Mouse (Mus musculus) hematopoietic stem cell, adult 5-6 weeks (primary cell): Measurements from ENCODE around the gene Flnb. TPM values are rescaled to one million over a fixed set of nuclear protein-coding genes. Genes with fewer than 3 reads are reported as not detected.

Source experiments
- ATAC-seq, 2 experiments: fragments of 125-278 bp in 1 of 2; replicated peaks in 1 of 2; 2 replicates each; pipeline ENCODE4 v1.8.0; 2016 to 2017; ENCODE audit warnings: inconsistent platforms in 2 of 2, mild to moderate bottlenecking in 2 of 2, moderate number of reproducible peaks in 2 of 2, low read depth in 1 of 2, moderate TSS enrichment in 1 of 2; ENCODE audit not compliant: low FRiP score in 2 of 2, poor library complexity in 2 of 2, severe bottlenecking in 2 of 2, insufficient read depth in 1 of 2, low TSS enrichment in 1 of 2
- total RNA-seq: library from RNA; stranded (forward); fragments of 172-1452, 232-1000 nt; gene quantifications from 2 replicates; pipeline ENCODE4 v1.2.3, GENCODE M21; 2017

The Flnb gene
- total RNA-seq, 1 experiment from 2014 or later: 15.1 TPM

DNA sequence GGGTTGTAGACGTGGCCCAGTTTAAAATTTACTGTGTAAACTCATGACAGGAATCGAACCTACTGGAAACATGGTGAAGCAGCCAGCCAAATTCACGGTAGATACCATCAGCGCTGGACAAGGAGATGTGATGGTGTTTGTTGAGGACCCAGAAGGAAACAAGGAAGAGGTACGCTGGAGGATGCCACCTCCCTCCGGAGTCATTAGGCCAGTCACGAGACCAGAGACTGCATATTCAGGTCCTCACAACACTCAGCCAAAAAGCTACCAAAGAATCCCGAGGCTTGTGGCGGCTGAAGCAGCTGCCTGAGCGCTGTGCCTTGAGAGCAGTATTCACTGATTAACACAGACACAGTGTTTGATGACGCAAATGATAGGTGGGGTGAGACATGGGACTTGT lies 63.8 kb downstream of the Flnb start:
- no peak for ATAC-seq

DNA sequence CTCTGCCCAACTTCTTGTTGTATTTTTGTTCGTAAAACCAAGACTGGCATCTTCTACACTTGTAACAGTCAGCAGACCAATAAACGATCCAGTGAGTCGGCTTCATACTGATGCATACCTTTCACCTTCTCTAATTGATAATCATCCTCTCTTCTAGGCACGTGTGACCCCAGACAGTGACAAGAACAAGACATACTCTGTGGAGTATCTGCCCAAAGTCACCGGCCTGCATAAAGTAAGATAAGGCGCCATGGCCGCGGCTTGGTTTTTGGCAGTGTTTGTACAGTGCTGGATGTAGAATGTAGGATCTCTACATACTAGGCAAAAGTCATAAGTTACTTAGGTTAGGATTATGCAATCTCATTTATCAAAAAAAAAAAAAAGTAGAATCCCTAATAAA lies 64.3 kb downstream of the Flnb start:
- ATAC-seq: no peak

DNA sequence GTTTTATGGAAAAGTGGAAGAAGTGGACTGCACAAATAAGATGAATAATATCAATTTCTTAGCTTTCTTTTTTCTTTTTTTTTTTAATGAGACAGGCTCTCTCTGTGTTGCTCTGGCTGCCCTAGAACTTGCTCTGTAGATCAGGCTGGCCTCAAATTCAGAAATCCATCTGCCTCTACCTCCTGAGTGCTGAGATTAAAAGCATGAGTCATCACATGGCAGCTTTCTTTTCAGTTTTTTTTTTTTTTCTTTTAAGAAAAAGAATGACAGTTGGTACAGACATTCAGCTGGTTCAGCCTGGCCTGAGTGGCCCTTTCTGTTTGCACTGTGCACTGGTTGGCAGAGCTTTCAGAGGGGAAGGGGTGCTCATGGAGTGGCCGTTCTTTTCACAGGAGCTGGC lies 66.4 kb downstream of the Flnb start:
- no peak for ATAC-seq

DNA sequence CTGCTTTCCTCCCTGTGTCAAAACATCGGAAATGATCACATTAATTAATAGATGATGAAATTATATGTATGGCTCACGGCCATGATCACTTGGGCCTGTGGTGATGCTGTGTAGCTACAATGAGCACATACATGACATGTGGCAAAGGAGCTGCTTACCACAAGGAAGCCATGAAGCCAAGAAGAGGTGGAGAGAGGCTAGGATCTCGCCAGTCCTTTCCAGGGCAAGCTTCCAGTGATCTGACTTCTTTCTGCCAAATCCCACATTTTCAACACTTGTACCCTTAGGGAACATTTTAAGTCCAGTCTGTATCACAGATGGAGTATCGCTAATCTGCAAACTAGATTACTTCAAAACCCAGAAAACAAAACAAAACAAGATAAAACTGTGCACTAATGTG lies 67.1 kb downstream of the Flnb start:
- ATAC-seq: no peak

DNA sequence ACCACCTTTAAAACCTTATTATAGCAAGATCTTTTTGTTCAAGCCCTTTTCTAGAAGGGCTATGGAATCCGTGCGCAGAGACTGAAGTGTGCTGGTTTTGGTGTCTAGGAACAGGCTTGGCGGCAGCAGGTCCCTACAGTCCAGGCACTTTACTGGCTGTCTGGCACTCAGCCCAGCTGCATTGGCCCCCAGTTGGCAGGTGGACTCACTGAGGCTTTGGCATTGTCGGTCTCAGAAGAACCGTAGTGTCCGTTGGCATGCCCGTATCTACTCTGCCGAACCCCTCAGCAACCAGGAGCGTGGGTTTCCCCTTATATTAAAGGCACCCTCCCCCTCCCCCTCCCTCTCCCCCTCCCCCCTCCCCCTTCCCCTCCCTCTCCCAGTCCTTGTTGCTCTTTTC lies 67.8 kb downstream of the Flnb start:
- no peak for ATAC-seq

DNA sequence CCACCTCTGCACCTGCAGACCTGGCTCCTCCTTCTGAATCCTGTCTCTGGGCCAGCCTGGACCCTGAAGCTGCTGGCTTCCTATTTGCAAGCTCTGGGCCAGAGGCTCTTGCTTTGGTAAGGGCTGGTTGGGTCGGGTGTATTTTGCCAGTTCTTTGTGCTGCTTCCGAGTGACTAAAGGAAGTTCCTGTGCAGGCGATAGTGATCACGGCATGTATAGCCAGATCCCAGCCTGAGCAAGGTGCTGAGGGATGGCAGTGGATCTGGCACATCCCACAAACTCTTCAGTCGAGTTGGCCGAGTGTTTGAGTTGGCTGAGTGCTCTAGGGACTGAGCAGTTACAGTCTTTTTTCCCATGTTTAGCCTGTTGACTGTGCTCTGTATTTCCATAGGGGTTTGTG lies 68.3 kb downstream of the Flnb start:
- ATAC-seq: no peak

DNA sequence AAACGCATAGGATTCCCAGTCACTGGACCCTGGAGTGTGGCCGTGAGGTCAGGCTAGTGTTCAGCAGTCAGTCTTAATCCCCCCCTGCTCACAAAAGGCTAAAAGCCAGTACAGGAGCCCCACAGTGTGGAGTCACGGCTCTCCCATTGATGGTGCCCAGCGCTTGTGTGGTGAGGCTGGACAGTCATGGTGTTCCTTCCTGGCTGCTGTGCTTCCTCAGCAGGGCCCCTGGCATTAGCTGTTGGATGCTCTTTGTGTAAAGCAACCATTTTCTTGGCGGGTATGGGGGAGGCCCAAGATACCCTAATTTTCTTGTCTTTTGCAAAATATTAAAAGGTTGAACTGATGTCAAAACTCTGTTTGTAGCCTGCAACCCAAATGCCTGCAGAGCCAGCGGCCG lies 69.4 kb downstream of the Flnb start:
- no peak for ATAC-seq

DNA sequence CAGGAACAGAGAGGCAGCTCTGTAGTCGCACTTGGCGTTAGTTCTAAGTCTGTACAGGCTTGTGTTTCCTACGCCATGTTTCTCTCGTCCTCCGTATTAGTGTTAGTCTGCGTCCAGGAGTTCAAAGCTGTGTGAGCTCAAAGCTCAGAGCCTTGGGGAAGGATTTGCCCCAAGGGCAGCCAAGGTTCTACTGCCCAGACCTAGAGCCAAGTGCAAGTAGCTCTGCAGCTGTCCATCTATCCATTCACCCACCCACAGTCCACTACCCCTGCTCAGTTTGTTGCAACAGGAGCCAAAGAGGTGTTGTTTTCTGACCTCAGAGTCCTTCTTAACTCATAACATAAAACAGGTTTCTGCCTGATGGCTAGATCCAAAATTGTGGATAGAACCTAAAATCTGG lies 70.5 kb downstream of the Flnb start:
- no peak for ATAC-seq

DNA sequence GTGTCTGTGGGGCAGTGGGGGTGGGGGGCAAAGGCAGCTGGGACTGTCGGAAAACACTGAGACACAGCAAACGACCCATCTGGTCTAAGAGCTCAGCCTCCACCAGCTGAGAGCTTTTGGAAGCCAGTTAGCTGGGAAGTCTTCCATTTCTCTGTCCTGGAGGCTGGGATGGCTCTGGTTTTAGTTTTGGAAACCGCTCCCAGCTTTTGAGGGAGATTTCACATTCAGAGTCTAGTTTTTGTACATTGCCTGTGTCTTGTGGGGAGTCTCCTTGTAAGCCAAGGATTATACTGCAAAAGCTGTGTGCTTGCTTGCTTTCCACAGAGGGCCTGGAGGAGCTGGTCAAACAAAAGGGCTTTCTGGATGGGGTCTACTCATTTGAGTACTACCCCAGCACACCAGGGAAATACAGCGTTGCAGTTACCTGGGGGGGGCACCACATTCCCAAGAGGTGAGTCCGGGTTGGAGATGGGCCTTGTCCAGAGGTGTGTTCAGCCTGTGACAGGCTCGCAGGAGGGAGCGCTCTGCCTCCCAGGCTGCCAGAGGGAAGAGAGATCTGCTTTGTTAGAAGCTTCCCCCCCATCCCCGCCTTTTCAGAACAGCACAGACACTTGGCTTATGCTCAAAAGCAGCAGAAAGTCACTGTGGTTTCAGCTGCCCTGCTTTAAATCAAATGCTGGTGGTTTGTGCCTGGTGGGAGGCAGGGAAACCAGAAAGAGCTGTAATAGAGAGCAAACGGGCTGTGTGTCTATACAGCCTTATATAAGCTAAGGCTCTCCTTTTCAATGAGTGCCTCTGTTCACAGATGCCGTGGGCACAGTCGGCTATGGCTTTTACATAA lies 71.3 kb downstream of the Flnb start:
- ATAC-seq: peak; percentile 86 to 91

DNA sequence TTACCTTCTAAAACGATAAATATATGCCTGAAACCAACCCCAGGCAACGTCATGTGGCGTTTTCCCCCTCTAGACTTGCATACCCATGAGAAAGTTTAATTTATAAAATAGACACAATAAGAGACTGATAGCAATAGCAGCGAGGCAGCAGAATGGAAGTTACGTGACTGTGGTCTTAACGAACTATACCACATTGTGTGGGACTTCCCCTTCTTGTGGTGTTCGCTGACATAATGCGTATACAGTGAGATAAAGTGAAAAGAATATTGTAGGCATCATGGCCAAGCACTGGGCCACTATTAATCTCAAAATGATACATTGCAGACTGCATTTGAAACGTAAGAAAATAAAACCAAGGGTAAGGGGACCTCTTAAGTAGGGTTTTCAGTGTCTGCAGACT lies 72.1 kb downstream of the Flnb start:
- peak; percentile 91 to 92 for ATAC-seq

DNA sequence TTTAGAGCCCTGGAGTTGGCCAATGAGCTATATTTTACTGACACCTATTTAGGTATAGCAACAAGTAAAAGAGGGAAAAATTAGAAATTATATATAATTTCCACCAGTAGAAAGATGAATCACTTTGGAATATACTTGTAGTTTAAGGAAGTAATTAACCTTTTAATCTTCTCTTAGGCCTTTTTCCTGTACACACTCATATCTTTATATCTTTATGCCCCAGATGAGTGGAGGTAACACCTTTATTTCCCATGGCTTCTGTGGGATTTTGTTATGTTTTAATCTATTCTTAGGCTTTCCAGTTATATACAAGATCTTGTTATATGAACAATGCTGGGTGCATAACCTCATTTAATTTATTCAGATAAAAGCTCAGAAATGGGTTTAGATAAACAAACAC lies 73.6 kb downstream of the Flnb start:
- ATAC-seq: no peak

DNA sequence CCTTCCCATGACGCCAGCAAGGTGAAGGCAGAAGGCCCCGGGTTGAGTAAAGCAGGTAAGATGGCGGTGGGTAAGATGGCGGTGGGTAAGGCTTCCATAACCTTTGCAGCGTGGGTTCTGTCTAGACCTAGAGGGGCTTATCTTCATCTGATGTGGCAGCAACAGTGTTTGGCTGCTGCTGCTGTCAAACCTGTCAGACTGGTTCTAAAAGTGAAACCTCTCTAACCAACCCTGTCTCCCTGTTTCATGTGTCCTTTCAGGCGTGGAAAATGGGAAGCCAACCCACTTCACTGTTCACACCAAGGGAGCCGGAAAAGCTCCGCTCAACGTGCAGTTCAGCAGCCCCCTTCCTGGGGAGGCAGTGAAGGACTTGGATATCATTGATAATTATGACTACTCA lies 78.4 kb downstream of the Flnb start:
- ATAC-seq: no peak

DNA sequence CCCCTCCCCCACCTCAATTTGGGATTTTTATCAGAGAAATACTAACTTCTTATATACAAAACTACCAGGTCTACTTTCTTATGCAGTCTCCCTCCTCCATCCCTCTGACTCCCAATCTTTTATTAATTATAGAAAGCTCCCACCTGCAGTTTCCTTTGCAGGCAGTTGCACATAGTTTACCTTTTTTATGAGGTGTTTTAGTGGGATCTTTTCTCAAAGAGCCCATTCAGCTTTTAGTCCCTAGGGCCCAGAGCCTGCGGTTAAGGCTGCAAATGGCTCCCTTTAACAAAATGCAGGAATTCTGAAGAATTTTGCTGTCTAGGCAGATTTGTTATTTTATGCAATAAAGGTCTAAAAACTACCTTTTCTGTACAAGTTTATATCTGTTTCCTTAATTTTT lies 78.9 kb downstream of the Flnb start:
- no peak for ATAC-seq

DNA sequence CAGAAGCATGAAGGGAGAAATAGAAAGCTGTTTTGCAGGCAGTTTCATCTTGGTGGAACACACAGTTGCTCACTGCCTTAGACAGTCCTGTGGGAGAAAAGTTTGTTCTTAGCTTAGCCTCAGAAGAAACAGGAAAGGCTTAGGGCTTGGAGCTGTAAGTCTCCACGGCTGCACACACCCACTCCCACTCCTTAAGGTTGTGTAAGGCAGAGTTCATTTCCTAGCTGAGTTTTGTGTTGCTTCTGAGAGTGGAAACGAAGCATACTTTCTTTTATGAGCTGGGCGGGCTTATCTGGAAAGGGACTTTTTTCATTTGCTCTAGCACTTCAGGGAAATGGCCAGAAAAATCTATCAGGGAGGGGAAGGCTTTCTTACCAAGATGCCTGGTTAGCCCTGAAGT lies 82.2 kb downstream of the Flnb start:
- no peak for ATAC-seq

DNA sequence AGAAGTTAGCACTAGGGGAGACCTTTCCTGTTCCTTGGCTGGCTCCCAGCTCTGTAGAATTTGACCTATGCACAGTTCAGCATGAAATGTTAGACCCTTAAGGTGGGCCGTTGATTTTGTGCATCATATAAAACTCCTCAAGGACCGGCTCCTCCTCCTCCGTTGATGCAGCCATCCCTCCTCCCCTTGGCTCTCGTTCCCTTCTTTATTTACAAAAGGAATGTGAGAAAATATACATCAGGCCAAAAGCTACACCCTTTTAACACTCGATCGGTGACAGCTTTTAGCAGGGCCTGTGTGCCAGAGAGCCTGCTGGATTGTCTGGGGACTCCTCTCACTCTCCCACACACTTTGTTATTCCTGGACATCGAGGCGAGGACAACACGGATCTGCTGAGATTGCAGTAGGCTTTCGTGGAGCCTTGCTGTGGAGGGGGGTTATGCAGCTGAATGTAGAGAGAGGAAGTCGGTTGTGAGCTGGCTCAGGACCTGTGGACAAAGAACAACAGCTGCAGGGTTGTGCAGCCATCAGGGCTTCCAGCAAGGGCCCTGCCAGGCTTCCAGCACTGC lies 82.8 kb downstream of the Flnb start:
- no peak; a peak in 1 of 4 replicates for ATAC-seq

DNA sequence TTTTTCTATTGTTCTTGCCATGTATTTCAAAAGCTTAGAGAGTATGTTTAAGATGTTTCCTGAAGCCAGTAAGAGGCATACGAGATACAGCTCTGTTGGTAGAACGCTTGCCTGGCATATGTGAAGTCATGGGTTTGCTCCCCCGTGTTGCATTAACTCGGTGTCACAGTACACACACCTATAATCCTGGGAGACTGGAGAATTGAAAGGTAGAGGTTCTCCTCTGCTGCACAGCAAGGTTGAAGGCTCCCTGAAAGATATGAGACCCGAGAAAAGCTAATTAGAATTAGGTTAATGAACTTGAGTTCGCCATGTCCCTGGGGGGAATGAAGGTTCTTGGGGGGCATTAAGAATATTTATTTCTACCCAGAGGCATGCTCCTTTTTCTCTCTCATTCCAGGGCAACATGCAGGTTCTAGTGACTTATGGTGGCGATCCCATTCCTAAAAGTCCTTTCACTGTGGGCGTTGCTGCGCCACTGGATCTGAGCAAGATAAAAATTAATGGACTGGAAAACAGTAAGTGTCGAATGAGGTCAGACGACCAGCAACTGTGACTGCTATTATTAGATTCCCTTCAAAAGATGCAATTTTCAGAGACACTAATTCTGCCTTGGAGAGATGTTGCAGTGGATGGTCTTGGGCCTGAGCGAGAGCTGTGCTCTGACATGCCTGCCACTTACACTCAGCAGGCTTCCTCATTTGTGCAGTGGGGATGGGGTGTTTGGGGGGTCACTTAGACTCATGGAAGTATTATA lies 83.9 kb downstream of the Flnb start:
- no peak for ATAC-seq

DNA sequence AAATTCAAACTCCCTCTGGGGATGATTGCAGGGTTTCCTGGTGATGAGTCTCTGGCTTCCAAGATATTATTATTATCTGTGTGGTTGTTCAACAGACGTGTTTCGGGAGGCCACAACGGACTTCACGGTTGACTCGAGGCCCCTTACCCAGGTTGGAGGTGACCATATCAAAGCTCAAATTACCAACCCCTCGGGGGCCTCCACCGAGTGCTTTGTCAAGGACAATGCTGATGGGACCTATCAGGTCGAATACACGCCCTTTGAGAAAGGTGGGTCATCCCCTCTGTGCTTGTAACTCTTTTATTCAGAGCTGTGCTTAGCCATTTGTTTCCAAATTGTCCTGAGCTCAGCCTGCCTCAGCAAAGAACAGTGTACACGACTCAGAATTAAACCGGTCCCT lies 89.3 kb downstream of the Flnb start:
- ATAC-seq: no peak

DNA sequence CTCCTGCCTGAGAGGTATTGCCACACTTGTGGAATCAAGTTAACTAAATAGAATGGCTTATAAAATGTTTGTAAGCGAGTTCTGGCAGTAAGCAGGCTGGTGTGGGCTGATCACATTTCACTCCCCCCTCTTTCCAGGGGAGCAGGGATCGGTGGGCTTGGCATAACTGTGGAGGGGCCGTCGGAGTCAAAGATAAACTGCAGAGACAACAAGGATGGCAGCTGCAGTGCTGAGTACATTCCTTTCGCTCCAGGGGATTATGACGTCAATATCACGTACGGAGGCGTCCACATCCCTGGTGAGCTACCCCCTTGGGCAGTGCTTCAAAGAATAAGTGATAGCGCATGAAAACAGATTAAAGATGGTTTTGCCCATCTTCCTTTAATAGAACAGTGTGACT lies 91.7 kb downstream of the Flnb start:
- no peak for ATAC-seq
